Mouse (Mus musculus) forebrain, embryonic 13.5 days (tissue): ENCODE measurements around the gene Inhba. TPM values are rescaled to one million over a fixed set of nuclear protein-coding genes. Genes with fewer than 3 reads are reported as not detected.

Experiments used
- ATAC-seq: fragments of 200-750 bp; cut with Nextera tagmentation; 2 replicates; pipeline ENCODE4 v1.8.0; 2017
- H3K27ac ChIP-seq: fragments of 300-500 bp; sonication (generic); 2 replicates; pipeline ENCODE4 v1.5.1; 2015; ENCODE audit warnings: inconsistent platforms, mild to moderate bottlenecking, moderate library complexity
- H3K27me3 ChIP-seq: fragments of 300-500 bp; sonication (generic); 2 replicates; pipeline ENCODE4 v1.6.1; 2015; ENCODE audit warnings: mild to moderate bottlenecking, inconsistent platforms
- H3K36me3 ChIP-seq: fragments of 300-500 bp; sonication (generic); 2 replicates; pipeline ENCODE4 v1.6.1; 2015; ENCODE audit warnings: mild to moderate bottlenecking, inconsistent platforms; ENCODE audit not compliant: poor library complexity, severe bottlenecking
- H3K4me1 ChIP-seq: fragments of 300-500 bp; sonication (generic); 2 replicates; pipeline ENCODE4 v1.6.1; 2015; ENCODE audit warnings: inconsistent platforms
- H3K4me2 ChIP-seq: fragments of 300-500 bp; sonication (generic); 2 replicates; pipeline ENCODE4 v1.6.1; 2015; ENCODE audit warnings: inconsistent platforms, mild to moderate bottlenecking, moderate library complexity
- H3K4me3 ChIP-seq: fragments of 300-500 bp; sonication (generic); 2 replicates; pipeline ENCODE4 v1.5.1; 2015; ENCODE audit warnings: mild to moderate bottlenecking, inconsistent platforms
- H3K9ac ChIP-seq: fragments of 300-500 bp; sonication (generic); 2 replicates; pipeline ENCODE4 v1.6.1; 2015; ENCODE audit warnings: mild to moderate bottlenecking, inconsistent platforms
- H3K9me3 ChIP-seq: fragments of 300-500 bp; sonication (generic); replicated peaks from 2 replicates; pipeline ENCODE4 v1.6.1; 2016; ENCODE audit warnings: inconsistent platforms
- WGBS: fragments of 180-500 bp; shearing (Covaris S2); methylation state at CpG from one replicate; pipeline ENCODE4 v1.1.7; 2015; 5-methylcytosine and 5-hydroxymethylcytosine counted together
- polyA plus RNA-seq: library from polyadenylated mRNA; unstranded; fragments of >200 nt; fragmentation: Nextera tagmentation; extraction: Ambion mirVana; gene quantifications from 2 replicates; pipeline ENCODE4 v1.2.1, GENCODE M21; 2015

Inhba gene
- polyA plus RNA-seq, 1 experiment from 2014 or later, result 1.3 TPM

GRCm38 (mm10) chr13:16012243-16012887 lies 714 bp downstream of the Inhba start:
- ATAC-seq, result peak; percentile 83
- Histone ChIP-seq H3K9me3 (no peaks in the 10 kb centered on the region), H3K4me1 (peaks cover 17% of the 10 kb centered on the region), H3K4me3 (peak overlapping the region; percentile 49), H3K9ac (peak overlapping the region; percentile 69), H3K4me2 (peak overlapping the region; percentile 89), H3K36me3 (no peaks in the 10 kb centered on the region), H3K27me3 (peaks cover 38% of the 10 kb centered on the region), H3K27ac (no peak overlapping the region)
- WGBS, result 7% methylated on average over 19 of the region's 19 CpGs

- H3K9ac ChIP-seq, result no peak overlapping the region
- H3K9me3 ChIP-seq, result no peaks in the 10 kb centered on the region
- no peak overlapping the region for H3K27ac ChIP-seq
- no peak overlapping the region for H3K4me3 ChIP-seq
- peaks cover 55% of the 10 kb centered on the region for H3K27me3 ChIP-seq
- H3K36me3 ChIP-seq, result no peaks in the 10 kb centered on the region
- no peak overlapping the region for H3K4me2 ChIP-seq
- ATAC-seq, result no peak
- H3K4me1 ChIP-seq, result peaks cover 23% of the 10 kb centered on the region
- WGBS, result 62% methylated on average over 3 of the region's 3 CpGs
Measured at GRCm38 (mm10) chr13:16014166-16014565, 2.5 kb downstream of the Inhba start.

GRCm38 (mm10) chr13:16016506-16016905 lies 4.9 kb downstream of the Inhba start:
- Histone ChIP-seq H3K9ac (no peak overlapping the region), H3K36me3 (no peaks in the 10 kb centered on the region), H3K4me1 (peaks cover 20% of the 10 kb centered on the region), H3K9me3 (no peaks in the 10 kb centered on the region), H3K4me3 (no peak overlapping the region), H3K4me2 (no peak overlapping the region), H3K27me3 (peaks cover 45% of the 10 kb centered on the region), H3K27ac (no peak overlapping the region)
- ATAC-seq, result no peak
- WGBS, result 0% methylated on average over 1 of the region's 2 CpGs

- no peaks in the 10 kb centered on the region for H3K9me3 ChIP-seq
- peak overlapping the region; percentile 69 for H3K4me2 ChIP-seq
- peak overlapping the region; percentile 51 for H3K9ac ChIP-seq
- H3K4me3 ChIP-seq, result peak overlapping the region; percentile 37
- H3K36me3 ChIP-seq, result no peaks in the 10 kb centered on the region
- under 1% methylated on average over 20 of the region's 20 CpGs for WGBS
- ATAC-seq, result no peak
- H3K27ac ChIP-seq, result no peak overlapping the region
- peaks cover 13% of the 10 kb centered on the region for H3K4me1 ChIP-seq
- H3K27me3 ChIP-seq, result peaks cover 43% of the 10 kb centered on the region
Measured at GRCm38 (mm10) chr13:16017338-16017737, 5.7 kb downstream of the Inhba start.

- Histone ChIP-seq H3K4me3 (peak overlapping the region; percentile 37), H3K27ac (no peak overlapping the region), H3K27me3 (peaks cover 39% of the 10 kb centered on the region), H3K9ac (peak overlapping the region; percentile 51), H3K4me2 (peak overlapping the region; percentile 69), H3K4me1 (peaks cover 11% of the 10 kb centered on the region), H3K9me3 (no peaks in the 10 kb centered on the region), H3K36me3 (no peaks in the 10 kb centered on the region)
- WGBS, result 2% methylated on average over 9 of the region's 9 CpGs
- ATAC-seq, result no peak
Measured at GRCm38 (mm10) chr13:16017777-16018176, 6.1 kb downstream of the Inhba start.

GRCm38 (mm10) chr13:16018807-16019510 lies 7.3 kb downstream of the Inhba start:
- no peak overlapping the region for H3K4me3 ChIP-seq
- peaks cover 38% of the 10 kb centered on the region for H3K27me3 ChIP-seq
- no peaks in the 10 kb centered on the region for H3K9me3 ChIP-seq
- peaks cover 19% of the 10 kb centered on the region for H3K4me1 ChIP-seq
- no peak overlapping the region for H3K27ac ChIP-seq
- H3K9ac ChIP-seq, result no peak overlapping the region
- H3K36me3 ChIP-seq, result no peaks in the 10 kb centered on the region
- H3K4me2 ChIP-seq, result no peak overlapping the region
- WGBS, result 76% methylated on average over 3 of the region's 3 CpGs
- no peak for ATAC-seq

GRCm38 (mm10) chr13:16020659-16021058 lies 9.0 kb downstream of the Inhba start:
- ATAC-seq, result no peak
- H3K9me3 ChIP-seq, result no peaks in the 10 kb centered on the region
- no peak overlapping the region for H3K4me3 ChIP-seq
- H3K4me2 ChIP-seq, result no peak overlapping the region
- no peaks in the 10 kb centered on the region for H3K36me3 ChIP-seq
- H3K9ac ChIP-seq, result no peak overlapping the region
- H3K4me1 ChIP-seq, result peaks cover 19% of the 10 kb centered on the region
- no peak overlapping the region for H3K27ac ChIP-seq
- peaks cover 30% of the 10 kb centered on the region for H3K27me3 ChIP-seq
- WGBS, result 0% methylated on average over 1 of the region's 1 CpGs

GRCm38 (mm10) chr13:16021181-16021580 lies 9.5 kb downstream of the Inhba start:
- 64% methylated on average over 6 of the region's 6 CpGs for WGBS
- Histone ChIP-seq H3K4me2 (no peak overlapping the region), H3K9ac (no peak overlapping the region), H3K4me3 (no peak overlapping the region), H3K4me1 (peaks cover 19% of the 10 kb centered on the region), H3K27ac (no peak overlapping the region), H3K36me3 (no peaks in the 10 kb centered on the region), H3K27me3 (peaks cover 25% of the 10 kb centered on the region), H3K9me3 (no peaks in the 10 kb centered on the region)
- ATAC-seq, result no peak

- Histone ChIP-seq H3K4me3 (no peak overlapping the region), H3K4me2 (no peak overlapping the region), H3K4me1 (peaks cover 19% of the 10 kb centered on the region), H3K36me3 (no peaks in the 10 kb centered on the region), H3K27me3 (peaks cover 22% of the 10 kb centered on the region), H3K9me3 (no peaks in the 10 kb centered on the region), H3K27ac (no peak overlapping the region), H3K9ac (no peak overlapping the region)
- 81% methylated on average over 7 of the region's 7 CpGs for WGBS
- no peak for ATAC-seq
Measured at GRCm38 (mm10) chr13:16021849-16022248, 10.2 kb downstream of the Inhba start.

GRCm38 (mm10) chr13:16022536-16022935 lies 10.9 kb downstream of the Inhba start:
- H3K4me2 ChIP-seq, result no peak overlapping the region
- no peak overlapping the region for H3K4me3 ChIP-seq
- H3K27me3 ChIP-seq, result peaks cover 16% of the 10 kb centered on the region
- no peak for ATAC-seq
- 94% methylated on average over 8 of the region's 8 CpGs for WGBS
- H3K4me1 ChIP-seq, result peaks cover 12% of the 10 kb centered on the region
- no peak overlapping the region for H3K9ac ChIP-seq
- no peaks in the 10 kb centered on the region for H3K36me3 ChIP-seq
- H3K27ac ChIP-seq, result no peak overlapping the region
- no peaks in the 10 kb centered on the region for H3K9me3 ChIP-seq

- Histone ChIP-seq H3K36me3 (no peaks in the 10 kb centered on the region), H3K9me3 (no peaks in the 10 kb centered on the region), H3K4me1 (peaks cover 7% of the 10 kb centered on the region), H3K9ac (no peak overlapping the region), H3K4me2 (peak overlapping the region; percentile 44), H3K27me3 (peaks cover 9% of the 10 kb centered on the region; the same call in 1 of the 2 replicates), H3K27ac (no peak overlapping the region), H3K4me3 (0 out of 2 replicates have a peak overlapping the region, but pooled peaks have one; percentile 7)
- ATAC-seq, result peak; percentile 83
- whole genome bisulfite sequencing, result 52% methylated on average over 13 of the region's 13 CpGs
Measured at GRCm38 (mm10) chr13:16023070-16024039, 11.7 kb downstream of the Inhba start.
